Mouse (Mus musculus) T-helper 2 cell (primary cell): ENCODE measurements around the gene Car9.

Source experiments
- in situ Hi-C: fragments of 300-600 bp; cut with MboI, MseI; formaldehyde crosslinking; loops from one replicate; pipeline ENCODE4 v1.15.1; 2025; ENCODE audit warnings: high pct_unique_total_duplicates

Gene Car9

DNA sequence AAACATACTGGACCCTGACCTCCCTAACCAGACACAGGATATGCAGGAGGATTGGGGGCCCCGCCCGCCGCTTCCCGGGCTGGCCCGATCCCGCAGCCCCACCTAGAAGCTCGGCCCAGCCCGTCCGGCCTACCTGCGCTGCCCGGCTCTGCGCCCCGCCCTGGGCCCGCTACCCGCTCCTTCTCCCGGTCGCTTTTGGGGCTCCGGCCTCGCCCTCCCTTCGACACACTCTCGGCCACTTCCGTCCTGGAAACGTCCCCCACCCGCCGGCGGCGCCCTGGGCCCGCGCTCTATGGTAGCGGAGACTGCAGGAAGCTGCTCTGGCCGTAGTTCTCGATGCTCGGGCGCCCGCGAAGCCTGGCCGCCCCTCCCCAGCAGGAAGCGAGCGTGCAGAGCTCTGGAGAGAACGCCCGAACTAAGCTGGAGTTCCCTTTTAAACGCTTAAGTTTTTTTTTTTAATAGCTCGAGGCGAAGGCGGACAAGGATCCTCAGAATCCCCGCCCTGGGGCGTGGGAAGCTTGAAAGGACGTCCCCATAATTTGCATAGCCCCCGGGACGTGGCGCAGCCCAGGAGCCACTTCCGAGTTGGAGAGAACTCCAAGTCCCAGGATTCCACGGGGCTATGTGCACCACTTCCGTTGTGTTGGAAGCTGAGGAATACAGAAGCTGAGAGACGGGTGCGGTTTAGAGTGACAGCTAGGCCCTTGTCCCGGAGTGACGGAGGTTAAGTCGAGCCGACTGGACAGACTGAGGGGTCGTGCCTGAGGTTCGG, 55.4 kb downstream of the Car9 start, which contains the start of the genes Creb3 and Tln1:
Creb3 (plus strand) TSS at position 336 of the 772 bp plus-strand sequence.
Tln1 (minus strand) TSS at position 695 of the 772 bp plus-strand sequence.
- in situ Hi-C loops, result loop anchor here (10.0 kb wide), 2 partner anchors 537 to 1543 kb away; partner anchors contain the start of genes Pigo and Tomm5

DNA sequence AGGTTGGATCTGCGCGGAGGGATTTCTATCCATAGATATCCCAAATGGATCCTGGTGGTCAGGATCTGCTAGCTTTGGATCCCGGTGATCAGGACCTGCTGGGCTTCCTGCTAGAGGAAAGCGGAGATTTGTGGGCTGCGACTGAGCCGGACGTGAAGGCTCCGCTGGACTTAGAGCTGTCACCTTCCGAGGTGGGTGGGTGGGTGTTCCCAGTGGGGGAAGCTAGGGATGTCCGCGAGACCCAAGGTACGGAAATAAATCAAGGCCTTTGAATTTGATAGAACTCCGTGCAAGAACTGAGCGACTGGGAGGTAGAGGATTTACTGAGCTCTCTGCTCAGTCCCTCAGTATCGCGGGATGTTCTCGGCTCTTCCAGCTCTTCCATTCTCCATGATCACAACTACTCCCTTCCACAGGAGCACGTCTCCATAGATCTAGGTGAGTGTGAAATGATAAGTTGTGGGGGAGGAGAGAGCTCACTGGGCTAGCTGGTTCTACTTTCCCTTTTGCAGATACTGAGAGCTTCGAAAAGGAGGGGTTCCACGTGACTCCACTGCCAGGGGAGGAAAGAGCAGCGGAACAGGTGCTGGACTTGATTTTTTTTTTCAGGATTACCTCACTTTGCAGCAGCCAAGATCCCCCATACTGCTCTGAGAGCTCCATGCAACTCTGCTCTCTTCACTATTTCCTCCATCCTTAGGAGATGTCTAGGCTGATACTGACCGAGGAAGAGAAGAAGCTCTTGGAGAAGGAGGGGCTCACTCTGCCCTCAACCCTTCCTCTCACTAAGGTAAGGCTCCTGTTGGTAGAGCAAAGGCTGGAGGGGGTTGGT, 56.2 kb downstream of the Car9 start:
- in situ Hi-C loops, result loop anchor here (10.0 kb wide), 2 partner anchors 538 to 1542 kb away; partner anchors contain the start of genes Pigo and Tomm5
